Mouse (Mus musculus) layer of hippocampus, adult 18-20 months (tissue): ENCODE measurements at regions not wholly inside any gene's neighbourhood (a gene's known extent, or its start where the extent isn't known, plus 50 kb on each side); places are given as distances from the start of the nearest gene placed in this dataset.
A peak's percentile ranks its signal among the peaks of the same experiment; 100 is the strongest.

ENCODE experiments used
- DNase-seq, 2 experiments: peaks; one replicate each; pipeline ENCODE4 v3.0.0; 2022; ENCODE audit warnings: low spot score in 2 of 2

- DNase-seq = no peak
Observed at GRCm38 (mm10) chr19:53476768-53477547, 52.0 kb upstream of the Dusp5 start.

- peak in 1 of 2 experiments; percentile 51 for DNase-seq
Observed at GRCm38 (mm10) chr19:53469256-53469655, 59.7 kb upstream of the Dusp5 start.

GRCm38 (mm10) chr19:53464681-53465080 lies 64.2 kb upstream of the Dusp5 start:
- no peak for DNase-seq

- no peak for DNase-seq
Observed at GRCm38 (mm10) chr19:53464135-53464534, 64.8 kb upstream of the Dusp5 start.

- DNase-seq = no peak
Observed at GRCm38 (mm10) chr19:53461025-53462015, 67.6 kb upstream of the Dusp5 start.

- no peak for DNase-seq
Observed at GRCm38 (mm10) chr19:53460312-53461024, 68.4 kb upstream of the Dusp5 start.

GRCm38 (mm10) chr19:53459407-53459788 lies 69.0 kb upstream of the Smndc1 start:
- DNase-seq = no peak

GRCm38 (mm10) chr19:53458770-53459406 lies 68.5 kb upstream of the Smndc1 start:
- no peak for DNase-seq

- no peak for DNase-seq
Observed at GRCm38 (mm10) chr19:53456681-53457080, 66.3 kb upstream of the Smndc1 start.

- DNase-seq = no peak
Observed at GRCm38 (mm10) chr19:53454571-53454970, 64.2 kb upstream of the Smndc1 start.

- peak in 1 of 2 experiments; percentile 44 for DNase-seq
Observed at GRCm38 (mm10) chr19:53454059-53454458, 63.7 kb upstream of the Smndc1 start.

GRCm38 (mm10) chr19:53453317-53453947 lies 63.1 kb upstream of the Smndc1 start:
- no peak for DNase-seq

- no peak for DNase-seq
Observed at GRCm38 (mm10) chr19:53452360-53452759, 62.0 kb upstream of the Smndc1 start.

- no peak for DNase-seq
Observed at GRCm38 (mm10) chr19:53451388-53451922, 61.1 kb upstream of the Smndc1 start.

GRCm38 (mm10) chr19:53450624-53451387 lies 60.4 kb upstream of the Smndc1 start:
- DNase-seq = peak in 1 of 2 experiments; percentile 50

GRCm38 (mm10) chr19:53449137-53449783 lies 58.9 kb upstream of the Smndc1 start:
- DNase-seq = no peak

- no peak for DNase-seq
Observed at GRCm38 (mm10) chr19:53448206-53448605, 57.8 kb upstream of the Smndc1 start.

- no peak for DNase-seq
Observed at GRCm38 (mm10) chr19:53447754-53448153, 57.4 kb upstream of the Smndc1 start.

GRCm38 (mm10) chr19:53446216-53446615 lies 55.8 kb upstream of the Smndc1 start:
- DNase-seq = no peak
